Mouse (Mus musculus): ENCODE measurements at regions not wholly inside any gene's neighbourhood (a gene's known extent, or its start where the extent isn't known, plus 50 kb on each side); places are given as distances from the start of the nearest gene placed in this dataset.

DNA sequence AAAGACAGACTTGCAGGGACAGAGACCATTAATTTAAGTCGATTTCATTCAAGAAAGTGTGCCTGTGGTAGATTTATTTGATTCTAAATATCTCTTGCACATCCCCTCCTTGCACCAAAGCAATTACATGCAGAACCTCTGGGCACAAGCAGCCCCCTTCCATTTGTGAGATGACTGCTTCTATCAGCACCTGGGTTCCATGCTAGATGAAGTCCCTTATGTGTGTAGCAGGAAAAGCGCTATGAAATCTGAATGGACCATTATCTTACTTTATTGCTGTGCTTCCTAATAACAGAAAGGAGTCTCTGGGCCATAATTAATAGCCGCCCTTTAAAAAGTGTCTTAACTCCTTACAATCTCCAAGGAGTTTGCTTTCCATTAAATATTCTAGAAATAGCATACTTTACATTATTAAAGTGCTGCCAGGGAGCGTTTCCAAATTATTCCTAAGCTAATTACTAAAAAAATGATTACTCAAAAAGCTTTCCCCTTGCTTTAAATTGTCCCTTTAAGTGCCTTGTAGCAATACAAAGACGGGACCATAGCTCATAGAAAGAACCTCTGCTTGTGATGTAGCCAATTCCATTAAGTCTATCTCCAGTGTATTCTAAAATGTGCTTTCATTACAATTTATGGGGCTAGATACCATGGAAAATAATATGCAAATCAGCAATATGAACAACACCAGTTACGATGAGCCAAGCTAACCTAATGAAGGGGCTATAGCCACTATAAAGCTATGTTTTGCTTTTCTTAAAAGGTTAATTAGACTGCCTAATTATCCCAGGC, 508.1 kb upstream of the Rgma start:
- DNase-seq (ENCODE audit: extremely low spot score in 1 of 2, low spot score in 1 of 2) = no peak

GRCm38 (mm10) chr7:72869068-72869467, 506.2 kb upstream of the Rgma start:
- no peak for DNase-seq (ENCODE audit: extremely low spot score in 1 of 2, low spot score in 1 of 2)

GRCm38 (mm10) chr7:72900816-72901215, 474.5 kb upstream of the Rgma start:
- no peak for DNase-seq (ENCODE audit: extremely low spot score in 1 of 2, low spot score in 1 of 2)

DNA sequence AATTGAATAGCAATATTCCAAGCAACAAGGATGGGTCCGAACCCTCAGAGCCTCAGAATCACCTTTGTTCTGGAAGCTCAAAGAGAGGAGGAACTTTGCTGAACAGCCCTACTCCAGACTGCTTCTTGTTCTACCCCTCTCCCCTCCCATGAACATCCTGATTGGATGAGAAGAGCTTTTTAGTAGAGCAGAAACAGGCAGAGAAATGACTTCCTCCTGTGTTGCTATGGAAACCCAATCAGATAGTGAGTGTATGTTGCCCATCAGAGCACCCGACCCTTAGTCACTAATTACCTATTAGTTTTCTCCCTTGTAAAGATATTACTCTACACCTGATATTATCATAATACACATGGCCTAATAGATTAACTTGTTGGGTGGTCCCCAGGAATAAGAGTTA, 469.4 kb upstream of the Rgma start:
- DNase-seq (ENCODE audit: extremely low spot score in 1 of 2, low spot score in 1 of 2) = no peak

DNA sequence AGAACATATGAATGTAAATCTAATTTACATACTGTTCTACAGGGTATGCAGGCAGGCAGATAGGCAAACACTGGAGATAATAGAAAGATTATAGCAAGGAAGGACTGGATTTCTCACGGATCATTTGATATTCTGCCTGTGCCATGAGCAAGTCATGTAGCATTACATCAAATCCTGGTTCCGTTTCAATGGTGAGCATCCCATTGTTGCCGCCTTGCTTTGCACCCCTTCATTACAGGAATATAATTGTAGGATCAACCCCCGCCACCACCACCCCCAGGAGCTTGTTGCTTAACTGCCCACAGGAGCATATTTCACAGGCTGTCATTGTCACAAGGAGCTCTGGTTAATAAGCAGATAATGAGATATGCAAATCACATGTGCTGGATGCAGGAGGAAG, 468.8 kb upstream of the Rgma start:
- DNase-seq (ENCODE audit: extremely low spot score in 1 of 2, low spot score in 1 of 2) = no peak

DNA sequence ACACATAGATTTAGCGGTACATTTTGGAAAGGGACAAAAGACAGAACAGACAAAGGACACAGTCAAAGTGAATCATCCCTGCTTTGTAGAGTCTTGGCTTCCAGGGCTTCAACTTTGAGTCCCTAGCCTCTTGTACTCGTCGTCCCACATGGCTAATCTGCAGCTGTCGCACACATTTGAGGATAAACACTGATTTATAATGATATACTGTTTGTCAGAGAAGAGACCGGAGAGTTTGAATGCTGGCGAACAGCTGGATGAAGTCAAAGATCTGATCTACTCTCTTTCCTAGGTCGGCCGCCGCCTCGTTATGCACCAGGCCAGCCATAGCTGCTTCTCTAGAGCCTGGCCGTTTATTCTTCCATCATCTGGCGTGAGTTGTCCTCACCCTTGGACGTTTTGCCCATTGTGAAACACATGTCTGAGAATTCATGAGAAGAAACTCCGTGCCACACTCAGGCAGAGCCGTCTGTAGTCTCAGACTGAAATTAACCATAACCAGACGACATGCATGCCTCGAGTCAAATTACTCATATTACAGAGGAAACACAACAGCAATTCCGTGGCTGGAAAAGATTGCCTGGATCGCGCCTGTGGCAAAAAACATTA, 448.4 kb upstream of the Rgma start:
- no peak for DNase-seq (ENCODE audit: extremely low spot score in 1 of 2, low spot score in 1 of 2)

DNA sequence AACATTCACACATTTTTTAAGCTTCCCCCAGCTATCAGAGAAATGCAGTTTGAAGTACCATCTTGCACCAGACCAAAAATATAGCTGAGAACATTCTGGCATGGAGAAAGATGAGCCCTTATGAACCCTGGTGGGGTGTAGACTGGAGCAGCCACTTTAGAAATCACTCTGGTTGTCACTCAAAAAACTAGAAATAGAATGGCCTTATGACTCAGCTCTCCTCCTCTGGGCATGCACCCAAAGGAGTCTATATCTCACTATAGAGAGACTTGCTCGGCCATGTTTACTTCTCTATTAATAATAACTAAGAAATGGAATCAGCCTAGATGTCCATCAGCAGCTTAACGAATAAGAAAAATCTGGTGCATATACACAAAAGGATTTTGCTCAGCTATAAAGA, 436.5 kb upstream of the Rgma start:
- no peak for DNase-seq (ENCODE audit: extremely low spot score in 1 of 2, low spot score in 1 of 2)

GRCm38 (mm10) chr7:72947531-72947930, 427.8 kb upstream of the Rgma start:
- no peak for DNase-seq (ENCODE audit: extremely low spot score in 1 of 2, low spot score in 1 of 2)

DNA sequence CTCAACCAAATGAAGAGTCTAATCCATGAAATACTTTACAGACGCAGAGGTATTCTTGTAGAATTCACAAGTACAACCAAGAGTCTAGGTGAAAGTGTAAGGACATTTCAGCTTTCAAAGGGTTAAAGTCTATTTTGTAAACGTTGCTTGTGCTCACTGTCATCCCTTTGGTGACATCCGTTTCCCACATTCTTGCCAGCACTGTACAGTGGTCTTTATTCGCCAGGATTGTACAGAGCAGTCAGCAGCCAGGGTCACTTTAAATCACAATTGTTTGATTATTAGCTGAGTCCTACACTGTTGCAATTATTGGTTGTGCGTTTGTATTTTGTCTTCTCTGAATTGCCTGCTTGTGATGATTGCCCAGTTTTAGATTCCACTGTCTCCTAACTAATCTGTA, 427.3 kb upstream of the Rgma start:
- DNase-seq (ENCODE audit: extremely low spot score in 1 of 2, low spot score in 1 of 2) = no peak

GRCm38 (mm10) chr7:72948666-72949065, 426.6 kb upstream of the Rgma start:
- DNase-seq (ENCODE audit: extremely low spot score in 1 of 2, low spot score in 1 of 2) = no peak

- DNase-seq (ENCODE audit: extremely low spot score in 1 of 2, low spot score in 1 of 2) = no peak
Observed at GRCm38 (mm10) chr7:72949886-72950285, 425.4 kb upstream of the Rgma start.

GRCm38 (mm10) chr7:72957674-72958073, 417.6 kb upstream of the Rgma start:
- no peak for DNase-seq (ENCODE audit: extremely low spot score in 1 of 2, low spot score in 1 of 2)

DNA sequence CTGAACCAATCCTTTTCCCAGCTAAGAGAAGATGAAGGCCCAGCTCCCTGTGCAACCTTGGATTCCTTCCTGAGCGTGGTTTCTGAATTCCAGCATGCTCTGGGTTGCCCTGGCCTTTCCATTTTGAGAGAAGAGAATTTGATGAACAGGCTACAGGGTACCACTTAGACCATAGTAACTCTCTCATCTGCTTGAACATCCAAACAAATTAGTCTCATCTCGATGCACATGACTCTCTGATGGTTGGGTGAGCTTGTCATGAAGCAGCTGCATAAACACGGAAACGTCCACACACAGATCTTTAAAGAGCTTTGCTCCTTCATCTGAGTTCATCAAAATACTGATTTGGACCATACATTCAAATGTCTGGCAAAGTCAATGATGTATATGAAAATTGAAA, 414.0 kb upstream of the Rgma start:
- no peak for DNase-seq (ENCODE audit: extremely low spot score in 1 of 2, low spot score in 1 of 2)

GRCm38 (mm10) chr7:72962815-72963214, 412.5 kb upstream of the Rgma start:
- DNase-seq (ENCODE audit: extremely low spot score in 1 of 2, low spot score in 1 of 2) = no peak

DNA sequence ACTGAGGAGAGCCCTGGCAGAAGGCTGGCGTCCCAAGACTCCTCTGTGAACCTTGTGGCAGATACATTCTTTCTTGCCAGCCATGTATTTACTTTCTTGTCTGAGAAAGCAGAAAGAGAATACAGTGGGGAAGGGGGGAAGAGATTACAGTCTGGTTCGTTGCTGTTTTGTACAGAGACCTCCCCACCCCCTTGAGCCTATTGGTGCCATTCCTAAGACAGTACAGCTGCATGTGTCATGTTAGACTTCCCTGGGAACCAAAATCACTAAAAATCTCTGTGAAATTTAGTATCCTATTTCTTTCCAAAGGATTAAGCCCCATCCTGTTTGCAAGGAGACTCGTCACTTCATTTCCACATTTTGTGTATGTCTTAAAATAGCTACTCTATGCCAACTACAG, 411.4 kb upstream of the Rgma start:
- no peak for DNase-seq (ENCODE audit: extremely low spot score in 1 of 2, low spot score in 1 of 2)

DNA sequence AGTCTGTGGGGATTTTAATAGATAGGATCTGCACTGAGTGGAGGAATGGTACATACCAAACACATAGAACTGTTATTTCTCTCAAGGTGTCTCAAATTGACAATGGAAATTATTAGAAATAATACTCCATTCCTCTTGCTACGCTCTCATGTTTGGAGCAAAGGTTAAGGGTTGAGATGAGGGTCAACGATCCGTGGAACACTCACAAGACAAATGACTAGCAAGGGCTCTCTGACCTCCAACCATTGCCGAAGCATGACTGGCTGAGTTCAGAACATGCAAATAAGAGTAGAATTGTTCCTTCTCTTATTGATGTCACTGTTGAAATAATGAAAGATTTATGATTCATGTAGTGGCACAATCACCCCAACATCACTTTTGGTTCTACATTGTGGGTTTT, 407.1 kb upstream of the Rgma start:
- DNase-seq (ENCODE audit: extremely low spot score in 1 of 2, low spot score in 1 of 2) = no peak

- no peak for DNase-seq (ENCODE audit: extremely low spot score in 1 of 2, low spot score in 1 of 2)
Observed at GRCm38 (mm10) chr7:72971506-72972267, 403.6 kb upstream of the Rgma start.

GRCm38 (mm10) chr7:72972397-72972796, 402.9 kb upstream of the Rgma start:
- no peak for DNase-seq (ENCODE audit: extremely low spot score in 1 of 2, low spot score in 1 of 2)

DNA sequence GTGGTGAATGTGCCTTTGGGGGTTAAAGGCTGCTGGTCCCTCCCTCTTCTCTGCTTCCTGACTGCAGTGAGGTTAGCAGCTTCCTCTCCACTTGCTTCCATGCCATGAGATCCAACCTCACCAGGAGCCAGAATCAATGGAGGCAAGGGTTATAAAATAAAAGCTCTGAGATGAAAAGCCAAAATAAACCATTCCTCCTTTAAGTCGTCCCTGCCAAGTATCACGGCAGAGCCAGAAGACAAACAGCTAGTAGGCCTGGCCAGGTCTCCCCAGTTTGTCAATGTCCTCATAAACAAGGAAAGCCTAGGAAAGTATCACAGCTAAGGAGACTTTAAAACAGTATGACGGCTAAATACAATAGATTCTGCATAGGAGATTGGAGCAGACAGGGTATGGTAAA, 401.5 kb upstream of the Rgma start:
- no peak for DNase-seq (ENCODE audit: extremely low spot score in 1 of 2, low spot score in 1 of 2)

GRCm38 (mm10) chr7:72974384-72974783, 400.9 kb upstream of the Rgma start:
- DNase-seq (ENCODE audit: extremely low spot score in 1 of 2, low spot score in 1 of 2) = no peak

DNA sequence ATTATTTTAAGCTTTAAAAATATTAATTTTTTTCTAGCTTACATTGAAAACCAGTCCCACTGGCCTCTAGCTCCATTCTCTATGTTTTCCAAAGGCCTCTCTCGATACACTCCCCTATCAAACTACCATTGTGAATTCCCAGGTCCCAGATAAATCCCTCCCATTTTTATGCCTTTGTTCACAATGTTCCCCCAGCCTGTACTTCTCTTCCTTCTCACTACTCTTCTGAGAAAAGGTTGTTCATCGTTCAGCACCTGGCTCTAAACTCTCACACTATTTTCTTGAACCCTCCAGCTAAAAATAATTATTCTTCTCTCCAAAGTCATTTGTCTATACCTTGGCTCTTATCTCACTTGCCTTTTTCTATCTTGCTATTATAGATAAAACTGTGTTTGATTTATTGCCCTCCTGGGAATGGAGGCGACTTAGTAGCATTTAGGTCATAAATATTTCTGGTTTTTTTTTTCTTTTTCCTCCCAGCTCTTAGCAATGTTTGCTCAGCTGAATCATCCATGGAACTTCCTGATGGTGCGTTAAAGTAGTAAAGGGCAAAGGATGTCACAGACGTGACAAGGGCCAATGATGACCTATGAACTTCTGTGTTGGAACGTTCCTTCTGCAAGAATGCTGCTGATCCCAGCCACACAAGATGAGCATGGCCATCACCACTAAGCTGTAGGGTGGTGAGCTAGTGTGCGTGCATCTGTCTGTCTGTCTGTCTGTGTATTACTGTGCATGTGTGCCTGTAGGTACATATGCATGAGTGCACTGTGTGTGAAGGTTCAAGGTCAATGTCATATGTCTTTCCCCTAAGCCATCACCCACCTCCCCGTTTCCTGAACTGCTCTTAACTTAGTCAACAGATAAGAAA, 384.5 kb upstream of the Rgma start:
- DNase-seq (ENCODE audit: extremely low spot score in 1 of 2, low spot score in 1 of 2) = no peak
